Mouse (Mus musculus): ENCODE results near the gene Fars2.

The Fars2 gene

DNA sequence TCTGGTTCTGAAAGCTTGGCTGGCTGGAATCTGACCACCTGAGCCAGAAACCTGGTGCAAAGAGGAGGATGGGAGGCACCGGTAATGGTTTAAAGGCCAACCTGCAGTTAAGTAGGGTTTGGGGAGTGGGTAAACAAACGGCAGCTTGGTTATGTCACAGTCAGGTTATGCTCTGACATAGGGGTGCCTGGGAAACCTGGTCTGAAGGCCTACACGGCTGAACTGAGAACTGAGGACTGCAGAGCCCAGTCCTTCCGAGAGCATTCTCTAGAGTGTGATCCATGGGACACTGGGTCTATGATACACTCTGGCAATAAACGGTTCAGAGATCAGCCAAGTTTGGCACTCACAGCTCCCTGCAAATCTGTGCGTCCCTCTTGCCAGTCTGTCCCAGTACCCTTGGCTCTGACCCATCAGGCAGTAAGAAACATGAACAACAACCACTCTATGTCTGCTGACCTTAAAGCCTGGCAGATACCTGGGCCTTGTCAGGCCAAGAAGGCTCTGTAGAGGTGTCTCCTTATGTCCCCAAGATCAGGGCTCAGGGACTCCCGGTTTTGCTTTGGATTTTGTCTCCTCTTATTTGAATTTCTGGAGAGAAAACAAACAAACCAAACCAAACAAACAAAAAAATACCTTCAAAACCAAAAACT lies 460.8 kb downstream of the Fars2 start:
- DNase-seq (ENCODE audit: low read depth) = no peak

DNA sequence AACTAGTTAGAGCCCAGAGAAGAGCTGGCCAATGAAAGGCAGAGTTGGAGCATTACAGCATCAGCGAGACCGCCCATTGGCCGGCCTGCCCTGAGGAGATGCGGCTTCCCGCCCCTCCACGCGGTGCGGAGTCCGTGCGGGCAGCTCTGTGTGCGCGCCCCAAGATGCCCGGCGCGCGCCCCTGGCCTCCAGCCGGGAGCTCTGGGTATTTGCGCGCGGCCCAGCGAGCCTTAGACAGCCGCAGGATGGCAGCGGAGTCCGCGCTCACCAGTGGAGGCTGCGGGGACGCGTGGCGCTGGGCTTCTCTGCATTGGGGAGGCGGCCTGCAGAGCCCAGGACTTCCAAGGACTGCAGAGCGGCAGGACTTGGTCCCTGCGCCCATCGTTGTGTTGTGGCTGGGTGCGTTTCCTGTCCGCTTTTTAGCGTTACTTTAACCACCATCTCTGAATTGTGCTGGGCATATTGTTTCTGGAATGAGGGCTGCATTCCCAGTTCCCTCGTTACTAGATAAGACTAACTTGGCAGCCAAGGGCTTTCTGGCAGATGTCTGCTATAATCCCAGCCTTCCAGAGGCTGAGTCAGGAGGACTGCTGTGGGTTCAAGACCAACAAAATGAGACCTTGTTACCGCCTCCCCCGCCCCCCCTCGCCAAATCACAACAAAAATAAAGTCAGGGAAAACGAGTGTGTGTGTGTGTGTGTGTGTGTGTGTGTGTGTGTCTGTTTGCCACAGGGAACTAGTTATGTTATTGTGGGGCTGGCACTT lies 461.5 kb downstream of the Fars2 start:
- peak; percentile 12 for DNase-seq (ENCODE audit: low read depth)

DNA sequence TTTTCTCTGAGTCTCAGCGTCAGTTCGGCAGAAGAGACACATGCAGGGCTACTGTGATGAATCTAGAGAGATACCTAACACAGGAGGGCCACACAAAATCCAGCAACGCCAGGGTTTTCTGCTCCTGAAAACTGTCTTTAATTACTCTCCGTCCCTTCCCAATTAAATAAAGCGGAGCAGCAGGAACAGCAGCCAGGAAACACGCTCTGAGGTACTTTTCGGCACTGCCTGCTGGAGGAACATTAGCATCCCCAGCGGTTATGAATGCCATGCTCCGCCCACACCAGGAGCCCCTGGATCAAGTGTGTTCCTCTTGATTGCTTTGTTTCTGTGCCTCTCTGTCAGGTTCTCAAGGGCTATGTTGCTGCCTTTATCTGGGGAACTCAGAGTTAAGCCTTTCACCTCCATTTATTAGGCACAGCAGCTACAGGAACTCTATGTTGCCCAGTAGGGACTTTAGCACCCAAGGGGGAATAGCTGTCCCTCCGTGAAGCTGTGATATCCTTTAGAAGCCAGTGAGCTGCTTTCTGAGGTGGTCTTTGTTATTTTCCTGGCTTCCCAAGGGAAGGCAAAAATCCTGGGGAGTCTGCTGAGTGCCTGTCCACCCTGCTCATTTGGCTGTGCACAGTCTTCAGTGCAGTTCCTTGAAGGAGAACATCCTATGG lies 465.3 kb downstream of the Fars2 start:
- no peak for DNase-seq (ENCODE audit: low read depth)

DNA sequence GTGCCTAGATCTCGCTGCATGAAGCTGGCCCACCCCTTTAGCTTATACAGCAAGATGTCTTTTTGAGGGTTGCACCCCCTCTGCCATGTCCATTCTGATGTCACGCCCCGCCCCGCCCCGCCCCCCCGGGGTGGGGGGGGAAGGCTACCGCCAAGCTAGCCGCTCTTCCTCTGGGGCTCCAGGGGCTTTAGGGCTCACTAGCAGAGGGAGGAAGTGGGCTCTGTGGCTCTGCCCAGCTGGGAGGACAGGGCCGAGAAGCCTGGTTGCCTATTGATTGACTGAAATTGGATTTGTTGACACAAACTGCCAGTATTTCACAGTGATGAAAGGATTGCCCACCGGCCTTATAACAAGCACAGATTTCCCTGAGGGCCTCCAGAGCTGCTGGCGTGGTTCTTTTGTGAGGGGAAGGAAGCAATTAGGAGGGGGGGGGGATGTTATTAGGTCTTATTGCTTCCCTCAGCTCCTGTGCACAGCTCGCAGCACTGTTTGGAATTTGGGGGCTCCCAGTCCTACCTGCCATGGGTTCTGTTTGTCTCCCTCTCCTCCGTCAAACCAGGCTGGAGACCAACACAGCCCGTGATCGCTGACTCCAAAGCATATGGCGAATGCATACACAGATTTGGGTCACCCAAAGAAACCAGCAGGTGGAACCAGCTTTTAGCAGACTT lies 466.4 kb downstream of the Fars2 start:
- DNase-seq (ENCODE audit: low read depth) = no peak

DNA sequence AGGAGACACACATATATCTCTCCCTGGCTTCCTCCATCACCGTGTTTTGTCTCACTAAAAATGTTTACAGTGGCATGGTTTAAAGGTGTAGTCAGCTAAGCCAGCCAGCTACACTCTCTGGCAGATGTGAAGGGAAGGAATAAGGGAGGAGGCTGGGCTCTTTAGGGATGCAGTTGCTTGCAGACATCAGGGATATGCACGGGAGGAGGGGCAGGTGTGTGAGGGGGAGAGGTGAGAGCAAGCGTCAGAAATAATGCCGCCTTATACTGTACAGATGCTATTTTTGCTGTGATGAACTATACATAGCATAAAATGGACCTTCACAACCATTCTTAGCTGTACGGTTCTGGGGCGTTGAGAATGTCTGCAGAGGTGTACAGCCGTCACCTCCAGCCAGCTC lies 467.0 kb downstream of the Fars2 start:
- no peak for DNase-seq (ENCODE audit: low read depth)

DNA sequence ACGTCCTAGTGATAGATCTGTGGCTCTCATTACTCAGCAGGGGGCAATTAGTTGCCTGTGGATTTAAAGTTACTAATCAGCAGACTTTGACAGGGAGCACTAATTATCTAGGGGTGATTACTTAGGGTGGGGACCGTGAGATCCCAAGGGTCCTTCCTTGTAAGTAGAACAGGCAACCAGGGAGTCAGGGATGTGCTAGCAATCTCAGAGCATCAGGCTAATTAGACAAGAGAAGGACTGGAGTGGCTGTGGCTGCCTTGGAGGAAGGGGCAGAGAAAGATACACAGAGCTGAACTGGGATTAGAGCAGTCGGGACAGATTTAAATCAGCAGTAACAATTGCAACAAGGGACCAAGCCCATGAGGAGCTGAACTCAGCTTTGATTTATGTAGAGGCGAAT lies 471.9 kb downstream of the Fars2 start:
- no peak for DNase-seq (ENCODE audit: low read depth)

DNA sequence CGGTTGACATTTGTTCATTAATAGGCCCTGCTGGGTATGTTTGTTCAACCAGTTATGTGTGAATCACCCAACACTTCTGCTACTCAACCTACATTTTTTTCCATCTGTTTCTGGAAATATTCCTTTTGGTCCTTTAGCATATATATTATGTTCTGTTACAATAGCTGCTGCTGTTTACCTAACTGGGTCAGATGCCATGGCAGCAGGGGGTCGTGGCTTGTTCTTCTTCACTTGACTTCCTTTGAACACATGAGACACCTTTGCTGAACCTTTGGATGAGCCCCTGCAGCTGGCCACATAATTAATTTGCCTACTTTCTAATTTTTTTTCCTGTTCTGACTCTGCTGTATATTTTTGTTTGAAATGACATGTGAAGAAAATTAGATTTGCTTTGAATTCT lies 475.1 kb downstream of the Fars2 start:
- no peak for DNase-seq (ENCODE audit: low read depth)

DNA sequence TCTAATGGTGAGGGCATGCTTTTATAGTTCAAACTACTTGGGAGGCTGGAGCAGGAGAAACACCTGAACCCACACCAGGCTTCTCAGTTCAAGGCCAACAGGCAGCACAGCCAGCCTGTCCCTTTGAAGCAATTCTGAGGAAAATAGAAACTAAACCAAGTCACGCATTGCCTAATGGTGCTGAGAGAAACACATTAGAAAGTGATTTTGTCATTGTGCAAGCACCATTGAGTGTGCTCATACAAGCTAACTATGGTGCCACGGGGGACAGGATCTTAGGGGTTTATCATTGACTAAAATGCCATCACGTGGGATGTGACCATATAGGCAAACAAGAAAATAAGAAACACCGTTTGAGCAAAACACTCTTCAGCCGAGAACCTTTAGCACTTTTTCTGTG lies 489.5 kb downstream of the Fars2 start:
- DNase-seq (ENCODE audit: low read depth) = no peak

DNA sequence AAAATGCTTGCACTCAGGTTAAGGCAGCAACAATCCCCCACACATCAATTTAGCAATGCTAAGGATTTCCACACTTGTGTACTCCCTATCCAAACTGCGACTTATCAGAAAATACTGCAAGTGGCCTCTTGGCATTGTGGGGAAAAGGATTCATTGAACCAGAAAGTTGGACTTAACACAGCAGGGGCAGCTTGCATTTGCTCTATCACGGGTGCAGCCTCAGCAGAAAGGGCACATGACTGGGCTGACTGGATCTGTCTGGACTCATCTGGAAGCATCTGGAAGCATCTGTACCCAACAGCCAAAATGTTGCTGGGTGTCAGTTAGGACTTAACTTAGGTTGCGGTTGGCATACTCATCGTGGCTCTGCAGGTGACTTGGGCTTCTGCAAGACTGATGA lies 490.7 kb downstream of the Fars2 start:
- DNase-seq (ENCODE audit: low read depth) = no peak

DNA sequence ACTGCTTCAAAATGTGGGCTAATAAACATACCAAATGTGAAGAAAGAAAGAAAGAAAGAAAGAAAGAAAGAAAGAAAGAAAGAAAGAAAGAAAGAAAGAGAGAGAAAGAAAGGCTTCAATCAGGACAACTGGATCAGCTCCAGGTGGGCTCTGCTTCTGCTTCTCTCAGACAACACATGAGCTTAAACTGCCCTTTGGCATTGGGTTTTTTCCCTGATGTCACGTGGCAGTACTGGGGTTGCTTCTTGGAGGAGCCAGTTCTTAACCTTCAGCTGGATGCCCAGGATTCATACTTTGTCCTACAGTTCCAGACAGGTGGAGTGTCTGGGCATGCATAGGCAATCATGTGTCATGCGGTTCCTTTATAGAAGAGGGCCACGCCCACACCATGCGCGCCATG lies 493.2 kb downstream of the Fars2 start:
- no peak for DNase-seq (ENCODE audit: low read depth)

DNA sequence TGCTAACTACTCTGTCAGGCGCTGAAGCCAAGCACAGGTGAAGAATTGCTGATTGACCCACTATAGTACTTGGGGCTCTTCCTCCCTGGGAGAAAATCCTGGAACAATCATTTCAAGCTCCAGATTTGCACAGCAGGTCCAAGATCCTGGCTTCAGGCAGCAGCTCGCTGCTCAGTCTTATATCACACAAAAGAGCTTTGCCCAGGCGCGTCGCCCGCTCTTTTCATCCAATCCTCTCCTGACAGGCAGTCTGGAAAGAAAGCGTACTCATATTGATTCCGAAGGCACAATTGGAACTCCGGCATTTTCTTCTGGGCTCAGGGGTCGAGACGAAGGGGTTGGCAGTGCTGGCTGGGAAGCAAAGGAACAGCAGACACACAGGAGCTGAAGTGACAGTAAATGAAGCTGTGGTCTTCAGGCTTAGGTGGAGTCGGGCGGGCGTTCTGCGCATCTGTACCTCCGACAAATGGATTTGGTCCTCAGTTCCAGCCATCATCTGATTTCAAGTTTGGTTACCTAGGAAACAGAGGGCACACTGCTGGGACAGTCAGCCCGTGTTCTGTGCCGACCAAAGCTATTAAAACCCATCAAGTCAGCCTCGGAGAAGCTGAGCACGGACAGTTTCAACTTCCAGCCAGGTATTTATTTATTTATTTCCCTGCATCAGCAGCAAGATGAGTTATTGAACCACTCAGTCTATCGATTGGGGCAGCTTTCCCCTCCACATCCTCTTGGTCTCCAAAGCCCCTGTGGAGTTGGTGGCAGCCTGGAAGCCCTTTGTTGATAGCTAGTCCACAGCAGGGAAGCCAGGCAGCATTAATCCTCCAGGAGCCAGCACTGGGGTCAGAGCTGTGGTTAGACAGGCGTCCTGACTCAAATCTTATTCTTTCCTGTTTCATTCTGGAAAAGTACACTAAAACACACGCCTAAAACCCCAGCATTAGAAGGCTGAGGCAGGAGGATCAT lies 495.9 kb downstream of the Fars2 start:
- no peak for DNase-seq (ENCODE audit: low read depth)

DNA sequence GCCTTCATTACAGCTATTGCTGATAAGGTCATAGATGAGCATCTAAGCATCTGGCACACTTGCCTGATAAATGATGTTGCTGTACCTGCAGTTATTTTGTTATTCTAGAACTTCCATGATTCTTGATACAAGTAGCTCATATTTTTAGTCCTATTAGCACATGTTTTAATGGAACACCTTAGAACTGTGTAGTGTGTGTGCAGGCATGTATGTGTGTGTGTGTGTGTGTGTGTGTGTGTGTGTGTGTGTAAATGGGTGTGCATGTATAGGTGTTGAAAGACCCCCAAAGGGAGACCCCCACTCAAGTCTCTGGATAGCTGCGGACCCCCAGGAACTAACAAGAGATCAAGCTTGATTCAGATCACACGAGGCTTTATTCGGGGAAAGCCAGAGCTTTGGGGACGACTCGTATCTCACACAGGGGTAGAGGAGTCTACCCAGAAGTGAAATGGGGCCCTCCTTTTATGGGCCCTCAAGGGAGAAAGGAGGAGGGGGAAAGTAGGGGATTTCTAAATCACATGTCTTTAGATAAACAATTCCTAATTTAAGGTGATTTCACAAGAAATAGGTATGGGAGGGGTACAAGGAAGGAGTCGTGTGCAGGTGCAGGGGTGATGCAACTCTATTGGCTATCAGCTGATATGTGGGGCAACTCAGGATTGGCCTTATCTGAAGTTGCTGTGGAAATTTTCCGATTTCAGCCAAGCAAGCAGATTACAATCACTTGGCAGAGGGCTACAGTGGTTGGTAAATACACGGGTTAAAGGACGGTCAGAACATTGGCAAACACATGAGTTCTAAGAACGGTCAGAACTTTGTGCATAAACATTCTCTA lies 503.5 kb downstream of the Fars2 start:
- DNase-seq (ENCODE audit: low read depth) = peak; percentile 29

DNA sequence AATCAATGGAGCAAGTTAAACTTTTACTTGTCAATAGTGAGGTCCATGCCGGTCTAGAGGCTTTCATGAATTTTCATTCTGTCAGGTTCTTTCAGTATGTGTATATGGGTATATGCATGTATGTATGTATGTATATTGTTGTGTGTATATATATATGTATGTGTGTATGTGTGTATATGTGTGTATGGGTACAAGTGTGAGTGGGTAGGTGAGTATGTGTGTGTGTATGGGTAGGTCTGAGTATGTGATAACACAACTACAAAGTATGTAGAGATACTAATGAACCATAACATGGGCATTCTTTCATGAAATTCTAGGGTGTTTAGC lies 504.1 kb downstream of the Fars2 start:
- no peak for DNase-seq (ENCODE audit: low read depth)

DNA sequence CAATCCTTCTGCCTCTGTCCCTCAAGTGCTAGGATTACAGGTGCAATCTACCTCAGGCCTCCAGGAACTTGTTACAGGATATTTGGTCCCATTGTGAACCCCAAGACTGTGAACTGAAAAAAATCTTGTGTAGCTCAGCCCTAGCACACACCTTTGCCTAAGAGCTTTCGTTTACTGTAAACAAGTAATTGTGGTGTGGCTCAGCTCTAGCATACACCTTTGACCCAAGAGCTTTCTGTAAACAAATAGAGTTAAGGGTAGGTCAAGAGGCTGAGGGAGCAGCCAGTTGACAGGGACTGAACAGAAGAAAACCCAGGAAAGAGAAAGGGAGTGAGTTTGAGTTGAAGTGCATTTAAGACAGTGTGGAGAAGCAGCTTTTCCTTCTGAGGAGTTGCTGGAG lies 506.3 kb downstream of the Fars2 start:
- no peak for DNase-seq (ENCODE audit: low read depth)

DNA sequence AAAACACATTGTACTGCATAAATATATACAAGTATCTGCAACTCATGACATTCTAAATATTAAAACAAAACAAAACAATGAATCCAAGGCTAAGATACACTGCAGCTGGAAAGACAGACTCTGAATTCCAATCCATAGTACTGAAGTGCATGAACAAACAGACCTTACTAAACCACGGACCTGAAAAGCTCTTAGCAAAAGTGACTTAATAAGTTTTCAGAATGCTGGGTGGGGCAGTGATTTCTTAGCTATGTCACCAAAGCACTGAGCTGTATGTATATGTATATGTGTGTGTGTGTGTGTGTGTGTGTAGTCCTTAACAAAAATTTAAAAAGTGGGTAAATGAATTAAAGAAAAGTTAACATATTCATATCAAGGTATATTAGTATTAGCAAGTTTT lies 511.9 kb downstream of the Fars2 start:
- no peak for DNase-seq (ENCODE audit: low read depth)

DNA sequence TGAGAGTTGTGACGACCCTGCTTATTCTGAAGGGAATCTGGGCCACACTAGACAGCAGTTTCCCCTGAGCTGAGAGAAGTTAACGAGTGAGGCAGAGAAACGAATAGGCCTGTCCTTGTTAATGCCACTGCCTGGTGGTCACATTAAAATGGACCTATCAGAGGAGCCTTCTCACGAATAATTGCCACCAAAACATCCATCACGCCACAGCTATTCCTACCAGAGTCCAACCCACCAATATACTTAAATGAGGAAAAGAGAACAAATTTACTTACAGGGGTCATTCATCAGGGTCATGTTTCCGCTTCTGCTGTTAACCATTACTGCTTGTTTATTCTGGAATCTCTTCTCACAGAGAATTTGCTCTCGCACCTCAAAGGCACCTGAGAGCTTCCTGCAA lies 531.0 kb downstream of the Fars2 start:
- no peak for DNase-seq (ENCODE audit: low read depth)

DNA sequence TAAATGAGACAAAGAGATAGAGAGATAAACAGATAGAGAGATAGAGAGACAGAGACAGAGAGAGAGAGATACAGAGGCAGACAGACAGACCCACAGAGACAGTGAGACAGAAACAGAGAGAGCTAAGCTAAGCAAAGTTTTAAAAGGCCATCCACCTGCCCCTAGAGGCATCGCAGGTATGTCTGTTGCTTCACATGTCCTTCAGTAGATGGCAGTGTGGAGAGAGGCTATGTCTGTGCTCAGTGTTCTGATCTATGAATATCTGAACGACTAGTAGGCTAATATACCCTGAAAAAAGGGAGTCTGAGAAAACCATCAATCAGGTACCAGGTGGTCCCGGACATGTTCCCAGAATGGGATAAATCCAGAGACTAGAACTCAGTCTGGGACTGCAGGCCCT lies 537.0 kb downstream of the Fars2 start:
- DNase-seq (ENCODE audit: low read depth) = peak; percentile 14

DNA sequence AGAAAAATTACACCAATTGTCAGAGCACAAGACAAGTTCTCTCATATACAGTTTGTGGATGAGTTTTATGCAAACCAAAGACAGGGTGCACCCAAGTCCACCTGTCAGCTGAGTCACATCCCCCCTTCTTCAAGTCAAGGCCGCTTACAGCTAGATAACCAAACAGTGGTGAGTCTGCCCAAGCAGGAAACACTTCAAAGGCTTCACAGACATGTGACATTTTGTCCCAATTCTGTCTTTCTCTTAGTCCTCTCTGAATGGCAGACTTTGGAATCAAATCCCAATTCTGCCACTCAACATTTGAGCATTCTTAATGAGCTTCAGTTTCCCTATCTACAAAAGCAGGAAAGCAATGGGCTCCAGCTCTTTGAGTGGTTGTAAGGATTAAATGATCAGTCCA lies 562.1 kb downstream of the Fars2 start:
- DNase-seq (ENCODE audit: low read depth) = no peak

DNA sequence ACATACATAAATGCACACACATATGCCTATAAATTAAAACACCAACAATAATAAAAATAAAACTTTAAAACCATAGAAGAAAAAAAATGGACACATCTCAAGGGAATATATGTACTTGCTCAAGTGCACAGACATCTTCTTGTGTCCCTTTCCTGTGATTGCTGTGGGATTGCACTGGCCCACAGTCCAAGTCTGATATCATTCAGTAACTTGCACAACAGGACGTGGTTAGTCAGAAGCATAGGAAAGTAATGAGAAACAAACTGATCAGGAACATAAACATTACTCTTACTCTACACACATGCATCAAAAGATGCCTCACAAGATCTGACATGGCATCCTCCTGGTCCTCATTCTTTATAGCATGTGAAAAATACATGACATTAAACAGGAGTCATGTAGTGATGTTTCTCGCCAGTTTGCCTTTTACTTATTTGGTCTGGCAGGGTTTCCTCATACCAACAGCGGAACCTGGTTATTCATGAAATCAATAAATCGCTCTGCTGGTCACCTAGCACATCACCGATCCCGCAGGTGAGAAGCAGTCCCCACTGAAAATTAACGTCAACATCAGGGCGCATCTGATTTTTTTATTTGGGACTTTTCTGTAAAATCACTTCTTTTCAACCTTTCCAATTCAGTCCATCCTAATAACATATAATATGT lies 563.6 kb downstream of the Fars2 start:
- no peak for DNase-seq (ENCODE audit: low read depth)

DNA sequence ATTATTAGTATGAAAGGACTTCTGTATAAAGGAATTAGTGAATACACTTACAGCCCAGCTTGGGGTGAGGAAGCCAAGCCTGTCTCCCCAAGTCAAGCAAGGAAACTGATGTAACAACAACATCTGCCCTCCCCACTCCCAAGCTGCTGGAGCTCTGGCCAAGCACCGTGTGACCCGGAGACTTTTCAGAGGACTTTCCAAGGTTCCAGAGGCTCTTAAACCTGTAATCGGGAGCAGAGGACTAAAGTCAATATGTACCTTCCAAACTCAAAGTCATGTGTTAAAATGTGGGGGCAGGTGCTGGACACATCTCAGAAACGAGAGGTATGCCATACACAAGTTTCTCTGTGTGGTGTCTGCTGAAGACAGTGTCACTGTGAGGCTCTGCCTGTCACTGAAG lies 566.4 kb downstream of the Fars2 start:
- no peak for DNase-seq (ENCODE audit: low read depth)

Data from NIH3T3 (cell line).